Mouse (Mus musculus) ES-E14 (cell line): ENCODE results near the gene Ms4a18.

Experiments used
- HCFC1 ChIP-seq: IDR thresholded peaks from 2 replicates; pipeline ENCODE4 v1.6.1; 2012; ENCODE audit warnings: low read length, inconsistent platforms, borderline replicate concordance; ENCODE audit not compliant: insufficient read depth
- ZC3H11A ChIP-seq: IDR thresholded peaks from 2 replicates; pipeline ENCODE4 v1.6.1; 2012; ENCODE audit warnings: low read depth, mild to moderate bottlenecking, inconsistent platforms, low read length, borderline replicate concordance
- ZNF384 ChIP-seq: IDR thresholded peaks from 2 replicates; pipeline ENCODE4 v1.6.1; 2012; ENCODE audit warnings: low read depth, low read length, inconsistent platforms

DNA sequence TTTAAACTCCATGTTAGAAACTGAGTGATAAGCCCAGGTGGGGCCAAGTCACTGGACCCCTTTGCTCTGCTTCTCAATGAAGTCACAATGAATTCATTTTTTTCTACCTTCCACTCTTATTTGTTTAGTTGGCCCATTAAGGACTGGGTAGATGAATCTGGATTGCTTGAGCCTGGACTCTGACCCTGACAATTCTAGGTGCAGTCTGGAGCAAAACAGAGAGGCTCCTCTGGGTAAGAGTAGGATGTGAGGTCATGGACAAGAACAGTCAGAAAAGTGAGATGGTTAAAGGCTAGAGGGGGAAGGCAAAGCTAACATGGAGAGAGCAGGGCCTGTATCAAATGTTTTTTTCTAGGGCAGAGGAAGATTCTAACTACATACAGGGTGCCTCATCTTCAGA lies 31.6 kb upstream of the Ms4a18 start:
- no peak for TF ChIP-seq ZC3H11A
- no peak for TF ChIP-seq ZNF384
- TF ChIP-seq HCFC1 = no peak
